Mouse (Mus musculus): ENCODE measurements at regions not wholly inside any gene's neighbourhood (a gene's known extent, or its start where the extent isn't known, plus 50 kb on each side); places are given as distances from the start of the nearest gene placed in this dataset.

DNA sequence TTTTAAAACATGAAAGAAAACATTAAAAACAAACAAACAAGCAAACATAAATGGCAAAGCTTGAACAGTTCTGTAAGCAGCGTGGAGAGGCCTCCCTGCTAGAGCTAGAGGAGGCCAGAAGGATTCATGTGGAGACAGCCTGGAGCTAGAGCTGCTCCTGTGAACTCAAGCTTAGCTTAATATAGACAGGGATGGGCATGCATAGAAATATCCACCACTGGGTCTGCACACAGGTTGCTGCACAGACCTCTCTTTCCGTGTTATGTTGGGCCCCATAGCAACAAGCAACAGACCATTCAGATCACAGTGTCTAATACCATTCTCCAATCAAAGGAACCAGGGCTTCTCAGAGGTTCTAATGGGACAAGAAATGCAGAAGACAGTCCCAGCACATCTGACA lies 122.9 kb upstream of the Magi3 start:
- no peak for DNase-seq (ENCODE audit: extremely low read depth, insufficient read length, low spot score)

DNA sequence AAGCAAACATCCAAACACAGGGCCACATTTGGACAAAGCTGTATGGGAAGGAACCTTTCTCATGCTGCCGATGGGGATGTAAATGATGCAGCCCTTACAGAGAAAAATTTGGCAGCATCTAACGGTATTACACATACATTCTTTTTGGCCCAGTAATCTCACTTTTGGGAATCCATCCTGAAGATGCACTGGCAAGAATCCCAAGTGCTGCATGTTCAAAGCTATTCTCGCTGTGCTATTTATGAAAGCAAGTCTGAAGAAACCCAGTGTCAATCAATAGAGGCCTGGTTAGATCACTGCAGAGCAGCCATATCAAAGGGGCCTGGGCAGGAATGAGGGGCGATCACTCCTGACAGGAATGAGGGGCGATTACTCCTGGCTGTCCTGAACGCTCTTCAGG lies 122.0 kb upstream of the Magi3 start:
- DNase-seq (ENCODE audit: extremely low read depth, insufficient read length, low spot score): peak; percentile 66

DNA sequence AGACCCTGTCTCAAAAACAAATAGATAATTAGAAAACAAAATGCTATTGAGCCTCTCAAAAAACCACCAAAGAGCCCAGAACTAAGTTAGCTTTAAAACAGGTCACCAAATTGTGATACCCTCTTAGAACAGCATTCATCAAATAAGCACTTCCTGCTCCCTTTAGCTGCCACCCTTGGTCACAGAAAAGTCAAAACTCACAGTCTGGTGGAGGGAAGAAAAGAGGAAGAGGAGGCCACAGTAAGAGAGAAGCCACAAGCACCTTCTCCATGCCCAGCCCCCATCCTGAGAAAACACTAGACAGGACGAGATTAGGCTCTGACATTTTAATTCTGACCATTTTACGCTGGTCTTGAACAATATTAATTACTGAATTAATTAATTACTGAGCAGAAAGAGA lies 120.2 kb upstream of the Magi3 start:
- DNase-seq (ENCODE audit: extremely low read depth, insufficient read length, low spot score): no peak

DNA sequence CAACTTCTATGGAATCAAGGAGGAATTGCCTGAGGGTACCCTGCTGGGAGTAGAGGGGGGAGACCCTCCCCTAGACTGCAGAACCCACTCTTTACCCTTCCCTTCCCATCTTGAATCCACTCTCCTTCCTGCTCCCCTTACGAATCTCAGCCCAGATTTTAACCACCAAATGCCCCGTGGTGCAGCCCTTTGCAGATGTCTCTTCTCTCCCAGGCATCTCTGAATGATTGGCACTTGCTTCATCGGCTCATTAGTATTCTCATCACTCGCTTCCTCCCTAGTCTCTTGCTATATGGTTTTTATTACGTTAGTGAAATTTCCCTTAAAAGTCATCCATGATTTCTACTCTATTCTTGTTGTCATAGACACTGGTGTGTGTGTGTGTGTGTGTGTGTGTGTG lies 116.7 kb upstream of the Magi3 start:
- no peak for DNase-seq (ENCODE audit: extremely low read depth, insufficient read length, low spot score)

DNA sequence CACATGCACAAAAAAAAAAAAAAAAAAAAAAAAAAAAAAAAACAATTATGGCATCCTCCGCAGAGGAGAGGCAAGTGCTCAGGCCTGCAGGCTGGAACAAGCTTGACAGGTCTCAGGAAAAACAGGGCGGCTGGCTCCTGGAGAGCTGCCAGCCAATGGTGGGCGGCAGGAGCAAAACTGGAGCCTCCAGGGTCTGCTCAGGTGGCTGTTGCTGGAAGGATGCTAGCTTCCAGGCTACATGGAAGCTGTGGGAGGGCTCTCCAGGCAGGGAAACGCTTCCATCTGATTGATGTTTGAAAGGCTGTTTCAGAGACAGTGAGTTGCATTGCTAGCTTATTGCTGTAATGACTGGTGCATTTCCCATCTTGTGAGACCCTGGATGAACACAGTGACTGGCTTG lies 116.1 kb upstream of the Magi3 start:
- no peak for DNase-seq (ENCODE audit: extremely low read depth, insufficient read length, low spot score)

DNA sequence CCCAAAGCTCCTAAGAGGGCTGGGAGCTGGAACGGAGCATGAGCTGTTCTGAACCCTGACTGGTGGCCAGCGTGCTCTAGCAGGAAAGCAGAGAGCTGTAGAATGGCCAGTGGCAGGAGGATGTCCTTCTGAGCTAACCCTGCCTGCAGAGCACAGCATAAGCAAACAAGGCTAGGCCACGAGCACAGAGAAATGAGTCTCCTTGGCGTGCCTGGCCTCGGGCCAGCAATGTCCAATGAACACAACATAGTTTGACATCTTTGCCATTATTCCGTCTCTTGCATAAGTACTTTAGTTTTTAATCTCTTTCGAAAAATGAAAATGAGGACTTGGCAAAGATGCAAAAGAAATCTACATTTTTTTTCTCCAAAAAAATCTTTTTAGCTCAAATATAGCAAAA lies 114.6 kb upstream of the Magi3 start:
- DNase-seq (ENCODE audit: extremely low read depth, insufficient read length, low spot score): no peak

DNA sequence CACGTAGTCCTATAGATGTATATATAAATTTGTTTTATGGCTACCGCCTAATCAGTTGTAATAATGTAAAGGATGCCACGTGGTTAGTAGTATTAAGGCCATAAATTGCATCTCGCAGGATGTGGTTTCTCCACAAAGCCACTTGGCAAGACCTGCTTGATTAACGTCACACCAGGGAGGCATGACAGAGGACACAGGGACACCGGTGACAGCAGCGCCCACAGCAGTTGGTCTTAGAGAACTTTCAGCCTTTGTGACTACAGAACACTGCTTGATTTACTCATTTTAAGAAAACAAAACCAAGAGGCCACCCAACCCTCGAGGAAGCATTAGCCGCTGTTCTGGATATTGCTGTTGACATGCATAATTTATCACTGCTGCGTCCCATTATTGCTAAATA lies 113.2 kb upstream of the Magi3 start:
- DNase-seq (ENCODE audit: extremely low read depth, insufficient read length, low spot score): no peak

DNA sequence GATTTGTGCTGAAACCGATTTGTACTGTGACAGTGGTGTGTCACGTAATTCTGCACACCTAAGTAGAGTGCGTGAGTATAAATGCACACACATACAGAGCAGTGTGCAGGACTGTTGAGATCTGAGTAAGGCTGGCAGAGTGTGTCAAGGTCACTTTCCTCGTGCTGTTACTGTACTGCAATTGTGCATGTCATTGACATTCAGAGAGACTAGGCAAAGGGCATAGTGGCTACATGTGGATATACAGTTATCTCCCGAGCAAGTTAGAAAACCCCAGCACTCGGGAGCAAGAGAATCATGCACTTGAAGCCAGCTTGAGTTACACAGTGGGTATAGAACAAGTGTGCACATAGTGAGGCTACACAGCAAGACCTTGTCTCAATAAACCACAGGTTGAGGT lies 110.5 kb upstream of the Magi3 start:
- DNase-seq (ENCODE audit: extremely low read depth, insufficient read length, low spot score): no peak

DNA sequence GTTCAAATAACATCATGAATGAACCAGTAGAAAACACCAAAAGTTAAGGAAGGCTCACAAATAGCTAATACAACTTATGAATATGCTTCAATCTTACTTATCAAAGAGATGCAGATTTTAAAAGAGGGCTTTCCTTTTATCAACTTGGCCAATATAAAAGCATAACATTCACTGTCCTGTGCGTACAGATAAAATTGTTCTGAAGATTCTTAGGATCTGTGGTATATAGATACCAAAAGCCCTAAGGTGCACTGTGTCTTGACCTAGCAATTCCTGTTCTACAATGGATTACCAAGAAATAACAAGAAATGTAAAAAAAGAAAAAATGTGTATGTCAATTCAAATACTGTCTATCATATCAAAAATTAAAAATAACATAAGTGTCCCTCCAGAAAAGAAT lies 107.7 kb upstream of the Magi3 start:
- DNase-seq (ENCODE audit: extremely low read depth, insufficient read length, low spot score): no peak

DNA sequence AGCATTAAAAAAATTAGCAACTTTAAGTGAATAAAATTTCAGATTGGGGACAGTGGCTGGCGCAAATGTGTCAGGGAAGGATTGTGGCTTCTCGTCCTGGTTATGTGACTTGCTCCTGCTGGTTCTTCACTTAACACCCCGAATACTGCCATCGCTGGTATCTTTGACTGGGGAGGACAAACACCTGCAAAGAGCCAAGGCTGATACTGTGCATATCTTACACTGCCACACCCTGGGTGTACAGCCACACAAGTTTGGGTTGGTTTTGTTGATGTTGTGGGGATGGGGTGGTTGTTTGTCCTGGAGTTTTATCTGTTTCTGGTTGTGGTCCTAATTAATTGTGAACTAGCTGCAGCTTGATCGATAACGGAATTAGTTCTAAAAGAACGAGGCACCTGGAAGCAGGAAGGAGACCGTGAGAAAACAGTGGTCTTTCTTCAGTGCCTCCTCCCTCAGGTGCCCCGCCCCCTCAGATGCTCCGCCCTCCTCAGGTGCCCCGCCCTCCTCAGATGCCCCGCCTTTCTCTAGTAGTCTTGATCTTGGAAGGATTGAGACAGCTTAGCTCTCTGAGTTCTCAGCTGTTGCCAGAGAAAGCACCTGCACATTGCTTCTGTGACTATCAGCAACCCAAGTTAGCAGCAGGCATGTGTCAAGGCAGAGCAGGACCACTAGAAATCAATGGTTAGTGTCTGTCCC lies 107.0 kb upstream of the Magi3 start:
- DNase-seq (ENCODE audit: extremely low read depth, insufficient read length, low spot score): no peak

DNA sequence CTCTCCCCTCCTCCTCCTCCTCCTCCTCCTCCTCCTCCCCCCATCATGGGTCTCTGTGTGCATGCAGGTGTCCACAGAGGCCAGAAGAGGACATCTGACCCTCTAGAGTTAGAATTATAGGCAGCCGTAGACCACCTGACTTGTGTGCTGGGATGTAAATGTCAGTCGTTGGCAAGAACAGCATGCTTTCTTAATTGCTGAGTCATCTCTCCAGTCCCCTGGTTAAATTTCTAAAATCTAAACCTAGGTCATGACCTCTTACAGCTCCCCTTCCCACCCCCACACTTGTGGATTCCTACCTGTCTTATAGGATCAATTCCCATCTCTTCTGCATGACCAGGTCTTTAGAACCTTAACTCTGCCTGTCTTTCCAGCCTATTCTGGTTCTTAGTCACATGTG lies 102.4 kb upstream of the Magi3 start:
- no peak for DNase-seq (ENCODE audit: extremely low read depth, insufficient read length, low spot score)

DNA sequence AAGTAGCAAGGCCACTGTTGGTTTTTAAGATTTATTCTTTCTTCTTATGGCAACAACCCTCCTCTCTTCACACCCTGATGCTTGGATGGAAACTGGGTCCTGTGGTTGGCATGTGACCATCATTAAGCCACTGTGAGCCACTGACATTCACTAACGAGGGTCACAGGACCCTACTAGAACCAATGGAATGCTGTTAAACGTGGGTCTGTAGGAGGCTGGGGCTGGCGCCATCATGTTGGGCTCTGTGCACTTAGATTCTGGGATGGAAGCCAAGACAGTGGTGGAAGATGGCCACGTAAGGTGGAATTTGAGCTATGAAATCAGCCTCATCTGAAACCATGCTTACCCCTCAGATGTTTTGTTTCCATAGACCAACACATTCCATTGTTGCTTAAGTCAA lies 100.2 kb upstream of the Magi3 start:
- peak; percentile 63 for DNase-seq (ENCODE audit: extremely low read depth, insufficient read length, low spot score)

DNA sequence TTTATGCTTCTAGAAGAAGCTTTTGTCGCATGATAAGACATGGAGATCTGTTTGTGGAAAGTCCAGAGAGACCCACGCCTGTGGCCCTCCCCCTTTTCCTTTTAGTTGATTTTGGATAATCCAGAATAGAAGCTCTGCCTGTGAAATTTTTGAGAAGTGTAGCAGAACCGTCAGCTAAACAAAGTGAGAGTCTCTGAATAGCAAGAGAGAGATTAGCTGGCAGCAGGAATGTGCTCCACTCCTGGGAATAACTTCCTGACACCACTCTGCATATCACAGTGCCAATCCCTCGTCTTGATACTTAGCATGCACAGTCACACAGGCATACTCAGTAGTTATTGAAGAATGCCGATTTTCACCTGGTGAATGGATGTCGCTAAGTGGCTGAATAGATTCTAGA lies 99.2 kb upstream of the Magi3 start:
- DNase-seq (ENCODE audit: extremely low read depth, insufficient read length, low spot score): no peak

DNA sequence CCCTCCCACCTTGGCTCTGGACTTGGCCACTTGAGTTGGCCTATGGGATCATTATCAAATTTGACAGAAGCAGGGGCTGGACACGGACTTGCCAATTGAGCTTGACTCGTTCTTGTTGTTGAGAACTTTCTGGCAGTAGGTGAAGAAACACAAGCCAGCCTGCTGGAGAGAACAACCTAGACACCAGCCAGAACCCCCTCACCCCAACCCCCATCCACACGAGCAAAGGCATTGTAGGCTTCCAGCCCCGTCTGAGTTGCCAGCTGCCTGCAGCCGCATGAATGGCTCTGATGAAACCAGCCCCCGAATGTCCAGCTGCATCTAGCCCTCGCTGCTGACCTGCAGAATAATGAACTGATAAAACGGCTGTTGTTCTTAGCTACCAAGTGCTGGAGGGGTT lies 98.7 kb upstream of the Magi3 start:
- no peak for DNase-seq (ENCODE audit: extremely low read depth, insufficient read length, low spot score)

DNA sequence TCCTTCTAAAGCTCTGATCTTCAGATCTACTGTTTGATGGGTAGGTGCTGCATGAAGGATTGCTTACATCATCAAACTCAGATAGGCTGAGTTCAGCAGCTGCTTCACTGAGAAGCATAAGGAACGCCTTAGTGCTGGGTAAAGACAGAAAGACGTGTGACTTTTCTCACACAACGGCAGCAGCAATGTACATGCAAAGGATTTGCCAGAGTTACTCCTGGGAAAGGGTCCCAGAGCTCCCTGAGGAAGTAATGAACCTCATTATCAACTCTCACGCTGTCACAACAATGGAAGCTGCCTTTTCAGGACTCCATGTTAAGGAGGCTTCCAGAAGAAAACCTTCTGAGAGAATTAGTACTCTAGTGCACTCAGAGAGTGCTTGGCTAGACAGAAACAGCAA lies 97.4 kb upstream of the Magi3 start:
- DNase-seq (ENCODE audit: extremely low read depth, insufficient read length, low spot score): no peak

DNA sequence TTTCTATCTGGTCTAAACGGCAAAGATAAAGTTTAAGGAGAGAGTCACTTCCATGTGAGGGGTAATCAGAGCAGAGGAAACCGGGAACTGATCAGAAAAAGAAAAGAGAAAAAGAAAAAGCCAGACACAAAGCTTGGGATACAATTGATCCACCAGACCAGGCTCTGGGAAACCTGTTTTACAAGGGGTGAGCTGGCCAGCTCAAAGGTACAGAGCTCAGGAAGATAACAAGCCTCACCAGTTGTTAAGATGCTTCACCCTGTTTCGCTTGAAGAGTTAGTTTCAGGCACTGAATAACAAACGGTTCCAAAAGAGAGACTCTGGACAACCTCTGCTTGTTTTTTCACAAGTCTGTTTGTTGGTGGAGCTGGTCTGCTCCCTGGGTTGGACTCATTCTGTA lies 92.9 kb upstream of the Magi3 start:
- DNase-seq (ENCODE audit: extremely low read depth, insufficient read length, low spot score): no peak

DNA sequence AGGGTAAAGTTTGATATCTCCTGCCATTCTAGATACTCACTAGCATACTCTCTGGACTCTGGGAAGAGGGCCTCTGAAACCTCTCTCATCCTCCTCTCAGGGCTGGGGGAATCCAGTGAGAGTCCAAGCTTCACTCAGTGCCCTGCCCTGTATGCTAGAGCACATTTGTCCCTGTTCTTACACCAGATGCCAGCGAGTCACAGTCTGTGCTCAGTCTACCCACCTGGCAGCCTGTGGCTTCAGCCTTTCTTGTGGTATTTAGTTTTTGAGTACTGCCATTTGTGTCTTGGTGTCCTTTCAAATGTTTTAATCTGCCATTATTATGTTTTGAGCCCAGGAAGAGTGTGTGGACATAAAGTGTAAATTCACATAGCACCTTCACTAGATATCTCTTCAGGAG lies 86.8 kb upstream of the Magi3 start:
- no peak for DNase-seq (ENCODE audit: extremely low read depth, insufficient read length, low spot score)

DNA sequence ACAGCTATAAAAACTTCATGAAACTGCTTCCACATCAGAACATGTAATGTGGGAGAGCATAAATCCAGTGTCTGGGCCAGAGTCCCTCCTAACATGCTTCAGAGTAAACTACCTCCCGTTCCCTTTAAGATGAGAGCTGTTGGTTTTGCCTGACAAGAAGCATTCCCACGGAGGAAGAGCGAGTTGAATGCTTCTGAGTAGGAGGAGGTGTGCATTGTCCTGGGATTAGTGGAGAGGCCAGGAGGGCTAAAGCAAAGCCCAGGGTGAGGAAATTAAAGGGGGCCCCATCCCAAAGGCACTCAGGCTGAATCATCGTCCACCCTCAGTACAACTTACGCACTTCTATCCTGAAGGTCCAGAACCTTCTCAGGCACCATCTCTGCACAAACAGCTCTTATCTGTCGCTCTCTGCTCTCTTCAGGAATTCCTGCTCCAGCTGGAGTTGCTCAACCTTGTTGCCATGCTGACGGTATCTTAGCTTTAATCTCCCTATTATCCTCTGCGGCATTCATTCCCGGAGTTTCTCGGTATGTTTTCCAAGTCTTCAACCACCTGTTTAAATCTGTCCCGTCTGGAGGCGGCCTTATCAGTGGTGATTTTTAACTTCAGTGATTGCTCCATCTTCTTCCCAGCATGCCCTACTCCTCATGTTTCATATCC lies 85.9 kb upstream of the Magi3 start:
- DNase-seq (ENCODE audit: extremely low read depth, insufficient read length, low spot score): no peak

DNA sequence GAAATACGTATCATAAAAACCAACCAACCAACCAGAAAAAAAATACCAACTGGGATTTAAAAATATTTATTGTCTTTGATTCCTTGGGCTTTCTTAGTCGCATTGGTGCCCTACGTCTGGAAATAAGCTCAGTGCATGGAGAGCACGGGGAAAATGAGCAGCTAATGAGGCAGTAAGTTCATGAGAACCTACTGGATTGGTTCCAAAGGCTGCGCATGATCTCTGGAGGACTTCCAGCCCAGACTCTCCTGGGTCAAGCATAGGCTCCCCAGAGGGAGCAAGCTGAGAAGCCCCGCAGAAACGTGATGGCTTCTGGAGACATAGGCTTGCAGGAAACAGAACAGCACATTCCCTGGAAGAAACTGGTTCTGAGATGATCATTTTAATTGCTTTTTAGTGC lies 83.4 kb upstream of the Magi3 start:
- no peak for DNase-seq (ENCODE audit: extremely low read depth, insufficient read length, low spot score)

DNA sequence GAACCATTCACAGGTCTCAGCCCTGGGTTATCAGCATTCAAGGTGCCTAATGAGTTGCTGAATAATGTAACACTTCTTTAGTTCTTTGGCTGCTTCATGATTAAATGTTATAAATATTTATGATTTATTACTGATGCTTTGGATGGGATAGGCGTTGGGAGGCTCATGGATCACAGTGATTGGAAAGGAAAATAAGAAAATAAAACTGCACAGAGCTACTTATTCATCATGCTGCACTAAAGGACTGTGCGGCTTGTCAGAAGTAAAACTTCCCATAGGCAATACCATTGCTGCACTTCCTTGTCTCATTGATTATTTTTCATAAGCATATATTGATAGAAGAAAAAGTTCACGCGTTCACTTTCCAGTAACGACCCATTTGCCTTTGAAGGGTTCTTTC lies 80.0 kb upstream of the Magi3 start:
- DNase-seq (ENCODE audit: extremely low read depth, insufficient read length, low spot score): no peak

DNA sequence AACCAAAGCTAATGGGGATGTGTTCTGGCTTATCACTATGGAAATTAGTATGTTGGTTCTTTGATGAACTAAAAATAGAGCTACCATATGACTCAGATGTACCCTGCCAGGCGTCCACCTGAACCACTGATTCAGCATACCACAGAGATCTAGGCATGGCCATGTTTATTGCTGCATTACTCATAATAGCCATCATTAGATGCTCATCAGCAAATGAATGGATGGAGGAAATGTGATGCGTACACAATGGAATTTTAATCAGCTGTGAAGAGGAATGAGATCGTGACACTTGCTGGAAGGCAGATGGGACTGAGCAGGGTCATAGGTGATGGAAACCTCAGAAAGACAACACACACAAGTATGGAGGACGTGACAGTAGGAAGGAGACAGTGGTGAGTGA lies 78.7 kb upstream of the Magi3 start:
- peak; percentile 54 for DNase-seq (ENCODE audit: extremely low read depth, insufficient read length, low spot score)

DNA sequence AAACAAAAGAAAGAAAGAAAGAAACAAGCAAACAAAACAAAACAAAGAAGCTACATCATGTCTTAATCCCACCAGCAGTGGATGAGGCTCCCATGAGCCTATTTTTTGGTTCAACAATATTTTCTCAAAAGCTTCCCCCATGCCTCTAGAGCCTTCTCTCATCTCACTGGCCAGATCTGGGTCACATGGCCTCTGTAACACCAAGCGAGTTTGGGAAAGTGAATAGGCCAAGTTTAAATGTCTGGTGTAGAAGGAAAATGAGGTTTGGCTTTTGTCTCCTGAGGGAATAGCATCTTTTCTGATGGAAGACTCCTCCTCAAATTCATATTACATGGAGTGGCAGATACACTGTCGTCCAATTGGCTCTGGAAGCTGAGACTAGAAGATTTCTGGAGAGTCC lies 78.2 kb upstream of the Magi3 start:
- no peak for DNase-seq (ENCODE audit: extremely low read depth, insufficient read length, low spot score)

DNA sequence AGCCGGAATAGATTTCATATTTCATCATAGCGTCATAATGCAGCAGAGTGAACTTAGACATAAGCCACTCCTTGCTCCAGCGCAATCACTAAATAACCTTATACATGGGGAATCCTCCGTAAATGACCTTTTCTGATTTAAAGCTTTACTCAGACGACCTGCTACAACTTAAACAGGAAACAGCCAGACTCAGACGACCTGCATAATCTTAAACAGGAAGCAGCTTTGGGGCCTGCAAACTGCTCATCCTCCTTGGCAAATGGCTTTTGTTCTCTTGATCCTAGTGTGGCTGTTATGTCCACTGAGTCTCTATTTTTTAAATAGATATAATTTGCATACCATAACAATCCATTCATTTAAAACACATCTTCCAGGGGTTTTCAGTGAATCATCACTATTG lies 76.9 kb upstream of the Magi3 start:
- DNase-seq (ENCODE audit: extremely low read depth, insufficient read length, low spot score): no peak

All from 3134 (cell line).